Mouse (Mus musculus) lung, postnatal 0 days (tissue): ENCODE data around the gene Smpdl3b.

ENCODE experiments used
- CTCF ChIP-seq: IDR thresholded peaks from 2 replicates; pipeline ENCODE4 v1.5.1; 2016; ENCODE audit warnings: antibody characterized with exemption, mild to moderate bottlenecking
- EP300 ChIP-seq: IDR thresholded peaks from 2 replicates; pipeline ENCODE4 v1.6.1; 2016; ENCODE audit warnings: antibody characterized with exemption, mild to moderate bottlenecking, control low read depth

- peak; percentile 19; the same call in 1 of the 2 replicates for TF ChIP-seq CTCF
- no peak for TF ChIP-seq EP300
Measured at GRCm38 (mm10) chr4:132733071-132733770, 23.8 kb downstream of the Smpdl3b start.
